Mouse (Mus musculus): Measurements from ENCODE around the gene Dydc2. TPM values are rescaled to one million over a fixed set of nuclear protein-coding genes. Genes with fewer than 3 reads are reported as not detected.

Dydc2 gene
- polyA plus RNA-seq (2014; fragmentation: Nextera tagmentation; extraction: Ambion mirVana) = not detected in 2 replicates

DNA sequence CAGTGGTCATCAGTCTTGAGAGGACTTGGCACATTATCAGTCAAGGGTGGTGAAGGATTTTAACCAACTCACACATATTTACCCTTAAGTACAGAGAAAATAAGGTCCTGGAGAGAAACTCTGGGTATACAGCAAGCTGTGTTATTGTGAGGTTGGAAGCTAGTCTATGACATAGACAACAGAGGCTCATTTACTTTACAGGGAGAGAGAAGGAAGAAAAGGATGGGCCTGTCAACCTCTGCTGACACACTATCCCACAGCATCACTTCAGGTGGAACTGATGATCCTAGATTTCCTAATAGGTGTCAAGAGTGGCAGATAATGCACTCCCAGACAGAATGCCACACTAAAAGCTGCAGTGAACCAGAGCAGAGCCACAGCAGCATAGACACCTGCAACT, at the start of gene Dydc2:
Gene Dydc2 (minus strand): TSS at position 101 of the 400 bp plus-strand sequence.
- Histone ChIP-seq H3K27ac (ENCODE audit: low read depth) (no peak within 1 kb of the TSS), H3K4me1 (replicated peaks; ENCODE audit: control insufficient read depth, insufficient read depth, low read length) (no peaks in the 10 kb centered on the region), H3K36me3 (ENCODE audit: control insufficient read depth, insufficient read depth, low read length) (no peaks in the 10 kb centered on the region), H3K4me2 (ENCODE audit: low read length) (no peak within 1 kb of the TSS), H3K4me3 (ENCODE audit: low read depth, low read length) (no peak within 1 kb of the TSS), H3K9ac (ENCODE audit: low read length) (no peak within 1 kb of the TSS), H3K27me3 (replicated peaks; ENCODE audit: control insufficient read depth, insufficient read depth, low read length) (no peaks in the 10 kb centered on the region), H3K9me3 (ENCODE audit: control insufficient read depth, low read length) (no peaks in the 10 kb centered on the region)
- no peak for ATAC-seq (replicated peaks; ENCODE audit: low FRiP score, low TSS enrichment, low read depth)
- no peak for DNase-seq (ENCODE audit: low spot score)

DNA sequence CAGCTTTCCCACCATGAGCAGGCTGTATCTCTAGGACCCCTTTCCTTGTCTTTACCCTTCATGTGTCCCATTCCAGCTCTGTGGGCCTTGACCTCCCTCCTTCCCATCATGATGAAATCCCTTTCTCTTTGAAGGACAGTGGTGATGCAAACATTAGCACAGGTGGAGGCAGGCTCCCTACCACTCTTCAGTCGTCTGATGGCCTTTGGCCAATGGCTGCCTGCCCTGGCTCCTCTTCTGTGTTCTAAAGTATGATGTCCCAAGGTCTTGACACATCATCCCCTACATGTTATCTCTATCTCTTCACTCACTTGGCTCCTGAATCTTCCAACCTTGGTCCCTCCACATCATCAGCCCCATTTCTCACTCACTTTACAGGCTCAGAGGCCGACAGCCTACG, 47.3 kb upstream of the Dydc2 start:
- H3K9ac ChIP-seq (ENCODE audit: low read length) = no peak overlapping the region
- H3K36me3 ChIP-seq (ENCODE audit: control insufficient read depth, insufficient read depth, low read length) = no peaks in the 10 kb centered on the region
- H3K4me3 ChIP-seq (ENCODE audit: low read depth, low read length) = no peak overlapping the region
- no peak overlapping the region for H3K4me2 ChIP-seq (ENCODE audit: low read length)
- H3K9me3 ChIP-seq (ENCODE audit: control insufficient read depth, low read length) = no peaks in the 10 kb centered on the region
- no peak for ATAC-seq (replicated peaks; ENCODE audit: low FRiP score, low TSS enrichment, low read depth)
- DNase-seq (ENCODE audit: low spot score) = no peak
- WGBS = 76% methylated on average over 3 of the region's 3 CpGs
- no peak overlapping the region for H3K27ac ChIP-seq (ENCODE audit: low read depth)
- no peaks in the 10 kb centered on the region for H3K4me1 ChIP-seq (replicated peaks; ENCODE audit: control insufficient read depth, insufficient read depth, low read length)
- no peaks in the 10 kb centered on the region for H3K27me3 ChIP-seq (replicated peaks; ENCODE audit: control insufficient read depth, insufficient read depth, low read length)

DNA sequence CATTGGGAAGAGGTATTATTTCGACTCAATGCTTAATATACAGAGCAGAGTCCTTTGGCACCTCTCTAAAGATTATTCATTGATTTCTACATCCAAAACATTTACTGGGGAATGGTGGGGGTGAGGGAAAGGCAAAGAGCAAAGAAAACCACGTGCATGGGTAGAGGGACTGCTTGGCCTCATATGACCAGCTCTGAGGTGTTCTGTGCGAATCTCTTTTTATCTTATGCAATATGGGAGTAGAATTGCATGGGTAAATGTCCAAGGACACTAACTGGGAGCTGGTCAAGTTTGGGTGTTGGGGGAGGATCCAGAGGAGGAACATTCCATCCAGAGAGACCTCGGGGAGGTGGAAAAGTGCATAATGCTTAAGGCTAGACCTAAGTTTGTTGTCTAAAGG, 43.9 kb upstream of the Dydc2 start:
- WGBS = 88% methylated on average over 4 of the region's 4 CpGs
- no peak overlapping the region for H3K4me3 ChIP-seq (ENCODE audit: low read depth, low read length)
- no peaks in the 10 kb centered on the region for H3K4me1 ChIP-seq (replicated peaks; ENCODE audit: control insufficient read depth, insufficient read depth, low read length)
- DNase-seq (ENCODE audit: low spot score) (no peak), ATAC-seq (replicated peaks; ENCODE audit: low FRiP score, low TSS enrichment, low read depth) (no peak)
- H3K9ac ChIP-seq (ENCODE audit: low read length) = no peak overlapping the region
- H3K27me3 ChIP-seq (replicated peaks; ENCODE audit: control insufficient read depth, insufficient read depth, low read length) = no peaks in the 10 kb centered on the region
- H3K36me3 ChIP-seq (ENCODE audit: control insufficient read depth, insufficient read depth, low read length) = no peaks in the 10 kb centered on the region
- H3K9me3 ChIP-seq (ENCODE audit: control insufficient read depth, low read length) = no peaks in the 10 kb centered on the region
- H3K4me2 ChIP-seq (ENCODE audit: low read length) = no peak overlapping the region
- no peak overlapping the region for H3K27ac ChIP-seq (ENCODE audit: low read depth)

DNA sequence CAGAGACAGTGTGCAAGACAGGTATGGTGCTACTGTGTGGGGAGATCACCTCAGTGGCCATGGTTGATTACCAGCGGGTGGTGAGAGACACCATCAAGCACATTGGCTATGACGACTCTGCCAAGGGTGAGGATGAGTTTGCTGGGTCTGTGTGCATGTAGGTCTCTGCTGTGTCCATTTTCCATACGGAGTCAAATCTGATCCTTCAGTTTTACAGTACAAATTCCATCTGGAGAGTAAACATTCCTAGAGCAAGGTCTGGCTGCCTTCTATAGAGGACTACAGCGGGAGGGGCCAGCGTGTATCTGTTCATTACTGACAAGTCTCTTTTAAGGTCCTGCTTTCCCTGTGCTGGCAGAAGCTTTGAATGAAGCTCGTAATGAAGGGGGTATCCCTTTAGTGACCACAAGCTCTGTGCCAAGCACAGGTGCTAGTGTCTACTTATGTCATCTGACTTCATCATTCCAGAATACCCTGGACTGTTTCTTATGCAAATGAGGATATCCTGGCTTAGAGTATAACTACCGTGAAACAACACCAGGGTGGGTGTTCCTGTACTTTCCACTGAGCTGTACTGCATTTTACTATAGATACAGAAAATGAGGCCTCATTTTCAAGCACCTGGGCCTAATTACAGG, 42.1 kb upstream of the Dydc2 start:
- no peaks in the 10 kb centered on the region for H3K36me3 ChIP-seq (ENCODE audit: control insufficient read depth, insufficient read depth, low read length)
- DNase-seq (ENCODE audit: low spot score) = no peak
- H3K4me1 ChIP-seq (replicated peaks; ENCODE audit: control insufficient read depth, insufficient read depth, low read length) = no peaks in the 10 kb centered on the region
- no peaks in the 10 kb centered on the region for H3K27me3 ChIP-seq (replicated peaks; ENCODE audit: control insufficient read depth, insufficient read depth, low read length)
- no peak for ATAC-seq (replicated peaks; ENCODE audit: low FRiP score, low TSS enrichment, low read depth)
- no peaks in the 10 kb centered on the region for H3K9me3 ChIP-seq (ENCODE audit: control insufficient read depth, low read length)
- 82% methylated on average over 7 of the region's 7 CpGs for WGBS
- H3K4me3 ChIP-seq (ENCODE audit: low read depth, low read length) = no peak overlapping the region
- H3K27ac ChIP-seq (ENCODE audit: low read depth) = no peak overlapping the region
- no peak overlapping the region for H3K4me2 ChIP-seq (ENCODE audit: low read length)
- no peak overlapping the region for H3K9ac ChIP-seq (ENCODE audit: low read length)

DNA sequence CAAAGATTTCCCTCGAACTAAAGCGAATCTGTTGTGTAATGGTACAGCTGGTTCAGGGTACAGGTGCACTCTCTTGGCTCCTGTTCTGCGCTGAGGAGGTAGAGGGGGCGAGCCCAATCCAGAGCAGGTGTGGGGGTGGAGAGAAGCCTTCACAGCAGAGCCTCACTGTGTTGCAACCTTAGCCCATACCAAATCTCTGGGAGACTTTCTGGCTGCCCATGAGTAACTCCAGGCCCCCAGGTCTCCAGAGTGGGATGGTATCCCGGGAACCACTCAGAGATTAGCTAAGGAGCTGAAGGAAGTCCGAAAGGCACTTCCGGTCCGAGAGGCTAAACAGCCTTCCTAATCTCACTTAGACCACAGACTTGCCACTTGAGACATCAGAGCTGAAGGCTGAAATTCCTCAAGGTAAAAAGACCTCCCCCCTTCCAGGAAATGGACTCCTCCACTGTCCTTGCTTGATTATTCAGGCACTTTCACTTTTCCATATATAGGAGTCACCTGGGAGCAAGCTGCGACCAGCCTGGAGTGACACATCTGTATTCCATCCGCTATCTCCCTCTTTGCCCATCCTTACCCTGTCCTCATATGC, 35.9 kb upstream of the Dydc2 start, which contains the start of gene Mat1a:
Gene Mat1a (plus strand): TSS at position 183 of the 592 bp plus-strand sequence.
- 69% methylated on average over 10 of the region's 10 CpGs for WGBS
- H3K4me2 ChIP-seq (ENCODE audit: low read length) = no peak within 1 kb of the TSS

DNA sequence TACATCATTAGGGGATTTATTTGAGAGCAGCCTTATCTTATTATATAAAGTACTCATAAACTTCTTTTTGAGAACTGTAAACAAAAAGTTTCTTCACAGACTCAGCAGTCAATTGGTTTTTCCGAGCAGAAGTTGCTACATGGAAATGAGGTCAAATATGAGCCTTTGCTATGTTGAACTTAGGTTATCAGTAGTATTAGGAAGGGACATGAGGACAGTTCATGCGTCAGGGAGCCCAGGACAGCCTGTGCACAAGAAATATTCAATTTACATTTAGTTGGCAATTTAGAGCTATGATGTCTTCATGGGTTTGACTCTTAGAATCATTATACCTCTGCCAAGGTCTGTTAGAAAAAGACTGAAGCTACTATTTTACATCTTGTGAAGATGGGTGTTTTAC, 33.3 kb upstream of the Dydc2 start:
- Histone ChIP-seq H3K9me3 (ENCODE audit: control insufficient read depth, low read length) (no peaks in the 10 kb centered on the region), H3K27ac (ENCODE audit: low read depth) (no peak overlapping the region), H3K36me3 (ENCODE audit: control insufficient read depth, insufficient read depth, low read length) (no peaks in the 10 kb centered on the region), H3K9ac (ENCODE audit: low read length) (no peak overlapping the region), H3K4me2 (ENCODE audit: low read length) (no peak overlapping the region), H3K27me3 (replicated peaks; ENCODE audit: control insufficient read depth, insufficient read depth, low read length) (no peaks in the 10 kb centered on the region), H3K4me1 (replicated peaks; ENCODE audit: control insufficient read depth, insufficient read depth, low read length) (no peaks in the 10 kb centered on the region), H3K4me3 (ENCODE audit: low read depth, low read length) (no peak overlapping the region)
- DNase-seq (ENCODE audit: low spot score) = no peak
- 64% methylated on average over 2 of the region's 2 CpGs for WGBS
- no peak for ATAC-seq (replicated peaks; ENCODE audit: low FRiP score, low TSS enrichment, low read depth)

More for the DNA sequence above, 35.9 kb upstream of the Dydc2 start, which contains the start of gene Mat1a:
- no peak within 1 kb of the TSS for H3K4me3 ChIP-seq (ENCODE audit: low read depth, low read length)
- H3K27ac ChIP-seq (ENCODE audit: low read depth) = no peak within 1 kb of the TSS
- H3K9ac ChIP-seq (ENCODE audit: low read length) = no peak within 1 kb of the TSS
- no peaks in the 10 kb centered on the region for H3K9me3 ChIP-seq (ENCODE audit: control insufficient read depth, low read length)
- no peak for ATAC-seq (replicated peaks; ENCODE audit: low FRiP score, low TSS enrichment, low read depth)
- DNase-seq (ENCODE audit: low spot score) = no peak
- no peaks in the 10 kb centered on the region for H3K36me3 ChIP-seq (ENCODE audit: control insufficient read depth, insufficient read depth, low read length)
- H3K27me3 ChIP-seq (replicated peaks; ENCODE audit: control insufficient read depth, insufficient read depth, low read length) = no peaks in the 10 kb centered on the region
- no peaks in the 10 kb centered on the region for H3K4me1 ChIP-seq (replicated peaks; ENCODE audit: control insufficient read depth, insufficient read depth, low read length)

DNA sequence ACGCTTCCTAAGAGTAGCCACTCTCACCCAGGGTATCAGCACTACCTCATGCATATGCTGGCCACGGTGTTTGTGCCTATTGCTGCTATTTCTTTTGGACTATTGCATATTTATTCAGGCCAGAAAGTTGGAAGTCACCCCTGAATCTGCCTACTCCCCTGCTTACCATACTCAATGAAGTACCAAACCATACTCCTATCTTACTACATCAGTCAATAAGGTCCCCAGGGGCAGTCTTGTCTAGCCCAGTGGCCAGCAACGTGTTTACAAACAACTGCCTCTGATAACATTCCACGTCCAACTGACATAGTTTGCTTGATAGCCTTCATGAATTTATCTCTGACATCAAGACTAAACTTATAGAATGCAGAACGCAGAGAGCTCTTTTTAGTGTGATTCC, 32.2 kb upstream of the Dydc2 start:
- 78% methylated on average over 5 of the region's 5 CpGs for WGBS
- Histone ChIP-seq H3K9me3 (ENCODE audit: control insufficient read depth, low read length) (no peaks in the 10 kb centered on the region), H3K27ac (ENCODE audit: low read depth) (no peak overlapping the region), H3K4me3 (ENCODE audit: low read depth, low read length) (no peak overlapping the region), H3K27me3 (replicated peaks; ENCODE audit: control insufficient read depth, insufficient read depth, low read length) (no peaks in the 10 kb centered on the region), H3K4me2 (ENCODE audit: low read length) (no peak overlapping the region), H3K4me1 (replicated peaks; ENCODE audit: control insufficient read depth, insufficient read depth, low read length) (no peaks in the 10 kb centered on the region), H3K36me3 (ENCODE audit: control insufficient read depth, insufficient read depth, low read length) (no peaks in the 10 kb centered on the region), H3K9ac (ENCODE audit: low read length) (no peak overlapping the region)
- DNase-seq (ENCODE audit: low spot score) (no peak), ATAC-seq (replicated peaks; ENCODE audit: low FRiP score, low TSS enrichment, low read depth) (no peak)

DNA sequence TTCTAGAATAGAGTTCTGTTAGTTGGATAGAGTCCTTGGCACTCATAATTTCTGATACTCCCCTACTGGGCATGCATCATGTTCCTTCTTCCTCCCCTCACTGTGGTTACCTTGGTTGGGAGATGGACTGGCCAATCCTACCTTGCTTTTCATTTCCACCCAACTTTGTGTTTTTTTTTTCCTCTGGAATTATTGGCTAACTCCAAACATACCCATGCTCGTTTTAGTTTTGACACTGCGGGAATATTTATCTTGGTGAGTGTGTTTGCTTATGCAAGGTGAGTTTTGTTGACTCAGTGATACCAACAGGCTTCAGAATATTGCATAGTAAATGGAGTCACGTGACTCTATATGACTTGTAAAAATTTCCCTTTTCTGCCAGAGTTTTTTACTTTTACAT, 31.7 kb upstream of the Dydc2 start:
- Histone ChIP-seq H3K36me3 (ENCODE audit: control insufficient read depth, insufficient read depth, low read length) (no peaks in the 10 kb centered on the region), H3K4me3 (ENCODE audit: low read depth, low read length) (no peak overlapping the region), H3K27ac (ENCODE audit: low read depth) (no peak overlapping the region), H3K9ac (ENCODE audit: low read length) (no peak overlapping the region), H3K4me1 (replicated peaks; ENCODE audit: control insufficient read depth, insufficient read depth, low read length) (no peaks in the 10 kb centered on the region), H3K4me2 (ENCODE audit: low read length) (no peak overlapping the region), H3K27me3 (replicated peaks; ENCODE audit: control insufficient read depth, insufficient read depth, low read length) (no peaks in the 10 kb centered on the region), H3K9me3 (ENCODE audit: control insufficient read depth, low read length) (no peaks in the 10 kb centered on the region)
- ATAC-seq (replicated peaks; ENCODE audit: low FRiP score, low TSS enrichment, low read depth) = no peak
- WGBS = 60% methylated on average over 3 of the region's 3 CpGs
- DNase-seq (ENCODE audit: low spot score) = no peak

DNA sequence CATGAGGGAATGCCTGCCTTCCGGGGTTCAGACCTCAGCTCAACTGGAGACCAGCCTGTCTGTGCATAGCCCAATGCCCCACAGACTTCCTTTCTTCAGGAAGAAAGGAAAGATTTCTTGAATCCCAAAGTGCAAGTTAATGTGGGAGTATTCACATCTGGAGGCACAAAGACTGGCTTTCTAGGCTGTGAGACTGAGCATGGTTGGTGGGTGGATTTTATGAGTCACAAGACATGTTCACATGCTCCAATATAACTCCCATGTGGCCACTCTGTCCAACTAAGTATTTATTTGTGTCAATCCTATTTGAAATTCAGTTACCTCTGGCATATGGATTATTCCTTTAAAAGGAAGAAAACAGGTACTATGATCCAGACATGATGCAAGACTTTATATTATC, 29.7 kb upstream of the Dydc2 start:
- Histone ChIP-seq H3K36me3 (ENCODE audit: control insufficient read depth, insufficient read depth, low read length) (no peaks in the 10 kb centered on the region), H3K27me3 (replicated peaks; ENCODE audit: control insufficient read depth, insufficient read depth, low read length) (no peaks in the 10 kb centered on the region), H3K9ac (ENCODE audit: low read length) (no peak overlapping the region), H3K4me1 (replicated peaks; ENCODE audit: control insufficient read depth, insufficient read depth, low read length) (no peaks in the 10 kb centered on the region), H3K4me3 (ENCODE audit: low read depth, low read length) (no peak overlapping the region), H3K9me3 (ENCODE audit: control insufficient read depth, low read length) (no peaks in the 10 kb centered on the region), H3K4me2 (ENCODE audit: low read length) (no peak overlapping the region), H3K27ac (ENCODE audit: low read depth) (no peak overlapping the region)
- ATAC-seq (replicated peaks; ENCODE audit: low FRiP score, low TSS enrichment, low read depth) (no peak), DNase-seq (ENCODE audit: low spot score) (no peak)
- 83% methylated on average over 1 of the region's 1 CpGs for WGBS
